Mouse (Mus musculus) intestine, embryonic 15.5 days (tissue): Measurements from ENCODE around the gene Upk2. TPM values are rescaled to one million over a fixed set of nuclear protein-coding genes. Genes with fewer than 3 reads are reported as not detected.

Experiments
- ATAC-seq: fragments of 200-750 bp; cut with Nextera tagmentation; 2 replicates; pipeline ENCODE4 v1.8.0; 2017; ENCODE audit warnings: moderate TSS enrichment, moderate library complexity
- H3K27ac ChIP-seq: fragments of 300-500 bp; sonication (generic); 2 replicates; pipeline ENCODE4 v1.5.1; 2015; ENCODE audit warnings: mild to moderate bottlenecking, inconsistent platforms
- H3K27me3 ChIP-seq: fragments of 300-500 bp; sonication (generic); replicated peaks from 2 replicates; pipeline ENCODE4 v1.6.1; 2015; ENCODE audit warnings: inconsistent platforms
- H3K36me3 ChIP-seq: fragments of 300-500 bp; sonication (generic); 2 replicates; pipeline ENCODE4 v1.6.1; 2015; ENCODE audit warnings: inconsistent platforms
- H3K4me1 ChIP-seq: fragments of 300-500 bp; sonication (generic); replicated peaks from 2 replicates; pipeline ENCODE4 v1.6.1; 2015; ENCODE audit warnings: inconsistent platforms
- H3K4me2 ChIP-seq: fragments of 300-500 bp; sonication (generic); replicated peaks from 2 replicates; pipeline ENCODE4 v1.6.1; 2015; ENCODE audit warnings: mild to moderate bottlenecking, inconsistent platforms
- H3K4me3 ChIP-seq: fragments of 300-500 bp; sonication (generic); replicated peaks from 2 replicates; pipeline ENCODE4 v1.5.1; 2015; ENCODE audit warnings: inconsistent platforms
- H3K9ac ChIP-seq: fragments of 300-500 bp; sonication (generic); 2 replicates; pipeline ENCODE4 v1.6.1; 2015; ENCODE audit warnings: inconsistent platforms
- H3K9me3 ChIP-seq: fragments of 300-500 bp; sonication (generic); 2 replicates; pipeline ENCODE4 v1.6.1; 2016; ENCODE audit warnings: inconsistent platforms
- WGBS: fragments of 180-500 bp; shearing (Covaris S2); methylation state at CpG from one replicate; pipeline ENCODE4 v1.1.7; 2015; 5-methylcytosine and 5-hydroxymethylcytosine counted together
- polyA plus RNA-seq: library from polyadenylated mRNA; unstranded; fragments of >200 nt; fragmentation: Nextera tagmentation; extraction: Ambion mirVana; gene quantifications from 2 replicates; pipeline ENCODE4 v1.2.1, GENCODE M21; 2015

The Upk2 gene
- polyA plus RNA-seq, 1 experiment from 2014 or later: 1.2 TPM

- Histone ChIP-seq H3K27me3 (no peaks in the 10 kb centered on the region), H3K4me2 (peak overlapping the region; percentile 86), H3K36me3 (0 out of 2 replicates have a peak, but pooled peaks cover under 1% of the 10 kb centered on the region), H3K4me3 (peak overlapping the region; percentile 95), H3K27ac (peak overlapping the region; percentile 98), H3K4me1 (peaks cover 80% of the 10 kb centered on the region), H3K9ac (peak overlapping the region; percentile 93), H3K9me3 (no peaks in the 10 kb centered on the region)
- WGBS: 11% methylated on average over 3 of the region's 3 CpGs
- ATAC-seq: no peak
Measured at GRCm38 (mm10) chr9:44486335-44486734, 31.6 kb upstream of the Upk2 start.

GRCm38 (mm10) chr9:44485516-44486161 is 30.9 kb upstream of the Upk2 start:
- peak overlapping the region; percentile 93 for H3K9ac ChIP-seq
- WGBS: 14% methylated on average over 14 of the region's 14 CpGs
- ATAC-seq: no peak
- no peaks in the 10 kb centered on the region for H3K36me3 ChIP-seq
- no peaks in the 10 kb centered on the region for H3K9me3 ChIP-seq
- H3K4me1 ChIP-seq: peaks cover 73% of the 10 kb centered on the region
- H3K4me2 ChIP-seq: peak overlapping the region; percentile 86
- H3K4me3 ChIP-seq: peak overlapping the region; percentile 95
- H3K27ac ChIP-seq: peak overlapping the region; percentile 98
- H3K27me3 ChIP-seq: no peaks in the 10 kb centered on the region

- no peak for ATAC-seq
- Histone ChIP-seq H3K4me2 (peak overlapping the region; percentile 86), H3K27ac (peak overlapping the region; percentile 98), H3K4me3 (peak overlapping the region; percentile 95), H3K27me3 (no peaks in the 10 kb centered on the region), H3K9me3 (no peaks in the 10 kb centered on the region), H3K36me3 (no peaks in the 10 kb centered on the region), H3K4me1 (peaks cover 73% of the 10 kb centered on the region), H3K9ac (peak overlapping the region; percentile 93)
- 25% methylated on average over 6 of the region's 6 CpGs for WGBS
Measured at GRCm38 (mm10) chr9:44485105-44485515, 30.3 kb upstream of the Upk2 start.

- peak overlapping the region; percentile 98 for H3K27ac ChIP-seq
- H3K9me3 ChIP-seq: no peaks in the 10 kb centered on the region
- H3K36me3 ChIP-seq: no peaks in the 10 kb centered on the region
- H3K27me3 ChIP-seq: no peaks in the 10 kb centered on the region
- peak overlapping the region; percentile 93 for H3K9ac ChIP-seq
- H3K4me1 ChIP-seq: peaks cover 71% of the 10 kb centered on the region
- peak overlapping the region; percentile 86 for H3K4me2 ChIP-seq
- H3K4me3 ChIP-seq: peak overlapping the region; percentile 95
- no peak for ATAC-seq
- WGBS: 19% methylated on average over 7 of the region's 7 CpGs
Measured at GRCm38 (mm10) chr9:44484311-44485104, 29.7 kb upstream of the Upk2 start.

- H3K9ac ChIP-seq: peak overlapping the region; percentile 93
- WGBS: 0% methylated on average over 12 of the region's 12 CpGs
- H3K4me3 ChIP-seq: peak overlapping the region; percentile 95
- peak; percentile 11 for ATAC-seq
- peaks cover 62% of the 10 kb centered on the region for H3K4me1 ChIP-seq
- peak overlapping the region; percentile 86 for H3K4me2 ChIP-seq
- H3K36me3 ChIP-seq: no peaks in the 10 kb centered on the region
- peak overlapping the region; percentile 98 for H3K27ac ChIP-seq
- H3K9me3 ChIP-seq: no peaks in the 10 kb centered on the region
- no peaks in the 10 kb centered on the region for H3K27me3 ChIP-seq
Measured at GRCm38 (mm10) chr9:44483510-44484044, 28.8 kb upstream of the Upk2 start.

GRCm38 (mm10) chr9:44483041-44483509 is 28.3 kb upstream of the Upk2 start:
- H3K27me3 ChIP-seq: no peaks in the 10 kb centered on the region
- peaks cover 60% of the 10 kb centered on the region for H3K4me1 ChIP-seq
- peak overlapping the region; percentile 93 for H3K9ac ChIP-seq
- WGBS: 0% methylated on average over 35 of the region's 39 CpGs
- no peaks in the 10 kb centered on the region for H3K36me3 ChIP-seq
- peak overlapping the region; percentile 98 for H3K27ac ChIP-seq
- peak overlapping the region; percentile 95 for H3K4me3 ChIP-seq
- ATAC-seq: no peak
- no peaks in the 10 kb centered on the region for H3K9me3 ChIP-seq
- H3K4me2 ChIP-seq: peak overlapping the region; percentile 86

GRCm38 (mm10) chr9:44482552-44482951 is 27.8 kb upstream of the Upk2 start, which contains the start of gene Bcl9l:
TSS of gene Bcl9l (plus strand) at chr9:44482825.
- ATAC-seq: peak; percentile 41
- Histone ChIP-seq H3K4me3 (peak within 1 kb of the TSS; percentile 95), H3K27ac (peak within 1 kb of the TSS; percentile 98), H3K4me2 (peak within 1 kb of the TSS; percentile 86), H3K9me3 (no peaks in the 10 kb centered on the region), H3K36me3 (no peaks in the 10 kb centered on the region), H3K4me1 (peaks cover 57% of the 10 kb centered on the region), H3K27me3 (no peaks in the 10 kb centered on the region), H3K9ac (peak within 1 kb of the TSS; percentile 93)
- 0% methylated on average over 30 of the region's 31 CpGs for WGBS

GRCm38 (mm10) chr9:44482112-44482511 is 27.3 kb upstream of the Upk2 start:
- Histone ChIP-seq H3K36me3 (no peaks in the 10 kb centered on the region), H3K9me3 (no peaks in the 10 kb centered on the region), H3K4me3 (peak overlapping the region; percentile 95), H3K27ac (peak overlapping the region; percentile 98), H3K27me3 (no peaks in the 10 kb centered on the region), H3K4me1 (peaks cover 57% of the 10 kb centered on the region), H3K4me2 (peak overlapping the region; percentile 86), H3K9ac (peak overlapping the region; percentile 93)
- ATAC-seq: no peak
- WGBS: 12% methylated on average over 3 of the region's 3 CpGs

- H3K27ac ChIP-seq: peak overlapping the region; percentile 99
- H3K27me3 ChIP-seq: no peaks in the 10 kb centered on the region
- H3K9ac ChIP-seq: peak overlapping the region; percentile 89
- peak; percentile 58 for ATAC-seq
- under 1% methylated on average over 26 of the region's 26 CpGs for WGBS
- no peaks in the 10 kb centered on the region for H3K9me3 ChIP-seq
- peak overlapping the region; percentile 77 for H3K4me3 ChIP-seq
- H3K4me2 ChIP-seq: peak overlapping the region; percentile 97
- peaks cover 36% of the 10 kb centered on the region for H3K4me1 ChIP-seq
- H3K36me3 ChIP-seq: no peaks in the 10 kb centered on the region
Measured at GRCm38 (mm10) chr9:44479628-44480428, 25.1 kb upstream of the Upk2 start.

GRCm38 (mm10) chr9:44478959-44479605 is 24.3 kb upstream of the Upk2 start:
- peak; percentile 64 for ATAC-seq
- WGBS: under 1% methylated on average over 29 of the region's 29 CpGs
- H3K36me3 ChIP-seq: no peaks in the 10 kb centered on the region

GRCm38 (mm10) chr9:44478229-44478921 is 23.6 kb upstream of the Upk2 start:
- peaks cover 24% of the 10 kb centered on the region for H3K4me1 ChIP-seq
- H3K27me3 ChIP-seq: no peaks in the 10 kb centered on the region
- no peaks in the 10 kb centered on the region for H3K9me3 ChIP-seq
- no peaks in the 10 kb centered on the region for H3K36me3 ChIP-seq
- peak overlapping the region; percentile 89 for H3K9ac ChIP-seq
- 0% methylated on average over 23 of the region's 27 CpGs for WGBS
- peak overlapping the region; percentile 77 for H3K4me3 ChIP-seq
- H3K4me2 ChIP-seq: peak overlapping the region; percentile 97
- H3K27ac ChIP-seq: peak overlapping the region; percentile 99
- ATAC-seq: peak; percentile 65

More at GRCm38 (mm10) chr9:44478959-44479605, 24.3 kb upstream of the Upk2 start:
- H3K4me1 ChIP-seq: peaks cover 29% of the 10 kb centered on the region
- peak overlapping the region; percentile 99 for H3K27ac ChIP-seq
- H3K4me3 ChIP-seq: peak overlapping the region; percentile 77
- H3K9me3 ChIP-seq: no peaks in the 10 kb centered on the region
- peak overlapping the region; percentile 97 for H3K4me2 ChIP-seq
- H3K27me3 ChIP-seq: no peaks in the 10 kb centered on the region
- peak overlapping the region; percentile 89 for H3K9ac ChIP-seq
